Mouse (Mus musculus): ENCODE results near the gene Tmem189. TPM values are rescaled to one million over a fixed set of nuclear protein-coding genes. Genes with fewer than 3 reads are reported as not detected.

Gene Tmem189
- polyA plus RNA-seq, 1 experiment, result 11.7 TPM

DNA sequence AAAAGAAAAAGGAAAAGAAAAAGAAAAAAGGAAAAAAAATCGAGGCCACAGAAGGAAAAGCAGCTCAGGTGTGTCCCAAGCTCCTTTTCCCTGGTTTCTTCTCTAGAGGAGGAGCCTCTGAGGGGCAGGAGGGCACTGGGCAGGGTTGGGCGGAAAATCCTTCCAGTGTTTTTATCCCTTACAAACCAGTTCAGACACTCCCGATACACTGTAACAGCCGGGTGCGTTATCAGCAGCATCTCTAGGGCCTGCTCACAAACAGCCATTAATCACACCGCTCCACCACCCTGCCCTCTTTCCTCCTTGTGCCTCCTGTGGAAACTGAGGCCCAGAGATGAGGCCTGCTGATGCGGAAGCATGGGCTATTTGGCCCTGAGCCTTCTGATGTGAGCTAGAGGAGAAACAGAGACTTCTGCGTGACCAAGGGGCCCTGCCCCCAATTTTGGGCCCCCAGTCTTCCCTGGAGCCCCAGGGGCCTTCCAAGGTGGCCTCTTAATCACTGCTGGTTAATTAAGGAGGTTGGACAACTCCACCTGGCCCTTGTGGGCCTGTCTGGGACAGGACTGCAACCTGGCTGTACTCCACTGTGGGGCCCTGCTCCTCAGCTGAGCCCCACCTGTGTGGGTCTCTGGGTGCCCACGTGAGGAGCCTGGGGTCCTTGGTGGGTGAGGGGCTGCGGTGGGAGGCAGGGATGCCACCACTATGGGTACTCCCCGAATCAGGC lies 31.7 kb upstream of the Tmem189 start:
- peaks cover 3% of the 10 kb centered on the region; the same call in 1 of the 2 replicates for H3K27me3 ChIP-seq (ENCODE audit: control insufficient read depth)
- no peaks in the 10 kb centered on the region for H3K36me3 ChIP-seq (ENCODE audit: control insufficient read depth)

DNA sequence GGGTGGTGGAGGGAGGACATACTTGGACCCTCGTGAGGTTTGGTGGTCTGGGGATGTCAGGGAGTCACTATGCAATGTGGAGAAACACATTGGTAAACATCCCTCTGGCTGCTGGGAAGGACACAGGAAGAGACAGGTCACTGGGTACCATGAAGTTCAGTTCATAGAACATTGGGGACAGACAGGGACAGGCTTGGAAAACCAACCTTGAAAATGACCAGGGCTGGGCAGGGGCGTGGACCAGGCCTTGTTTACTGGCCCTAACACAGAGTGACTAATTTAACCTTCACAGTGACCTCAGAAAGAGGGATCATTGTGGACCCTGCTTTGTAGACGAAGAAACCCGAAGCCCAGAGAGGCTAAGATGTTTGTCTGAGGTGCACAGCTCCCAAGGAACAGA lies 29.9 kb upstream of the Tmem189 start:
- H3K36me3 ChIP-seq (ENCODE audit: control insufficient read depth), result no peaks in the 10 kb centered on the region
- TF ChIP-seq TAL1 (IDR thresholded peaks at IDR 0.05; ENCODE audit: low read length), result no peak
- TF ChIP-seq GATA1 (IDR thresholded peaks at IDR 0.05; ENCODE audit: low read length), result no peak
- H3K9me3 ChIP-seq (ENCODE audit: control insufficient read depth, low read length), result no peaks in the 10 kb centered on the region
- H3K4me3 ChIP-seq (replicated peaks), result no peak overlapping the region
- H3K4me1 ChIP-seq (ENCODE audit: control insufficient read depth), result no peaks in the 10 kb centered on the region
- peaks cover 3% of the 10 kb centered on the region; the same call in 1 of the 2 replicates for H3K27me3 ChIP-seq (ENCODE audit: control insufficient read depth)

More for the DNA sequence above, 31.7 kb upstream of the Tmem189 start:
- H3K4me1 ChIP-seq (ENCODE audit: control insufficient read depth), result no peaks in the 10 kb centered on the region
- H3K9me3 ChIP-seq (ENCODE audit: control insufficient read depth, low read length), result no peaks in the 10 kb centered on the region
- no peak overlapping the region for H3K4me3 ChIP-seq (replicated peaks)
- TF ChIP-seq TAL1 (IDR thresholded peaks at IDR 0.05; ENCODE audit: low read length) (no peak), GATA1 (IDR thresholded peaks at IDR 0.05; ENCODE audit: low read length) (no peak)

DNA sequence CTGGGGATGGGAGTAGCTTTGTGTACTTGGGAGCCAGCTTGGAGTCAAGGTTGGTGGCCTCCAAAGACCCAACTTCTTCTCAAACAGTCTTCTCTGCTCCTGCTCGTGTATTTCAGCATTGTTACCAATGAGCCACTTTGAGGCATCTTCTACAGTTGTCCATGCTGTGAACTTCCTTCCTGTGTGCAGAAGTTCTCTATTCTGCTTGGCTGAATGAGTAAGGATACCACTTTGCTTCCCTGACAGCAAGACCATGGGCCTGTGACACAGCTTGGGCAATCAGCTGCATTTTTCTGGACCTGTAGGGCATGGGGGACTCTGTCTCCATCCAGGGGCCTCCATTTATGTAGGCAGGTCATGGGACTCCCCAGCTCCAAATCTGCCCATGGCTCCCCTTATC lies 27.6 kb upstream of the Tmem189 start:
- peaks cover 3% of the 10 kb centered on the region; the same call in 1 of the 2 replicates for H3K27me3 ChIP-seq (ENCODE audit: control insufficient read depth)
- no peak overlapping the region for H3K4me3 ChIP-seq (replicated peaks)
- no peaks in the 10 kb centered on the region for H3K36me3 ChIP-seq (ENCODE audit: control insufficient read depth)
- peaks cover 3% of the 10 kb centered on the region; the same call in 1 of the 2 replicates for H3K9me3 ChIP-seq (ENCODE audit: control insufficient read depth, low read length)
- no peak for TF ChIP-seq TAL1 (IDR thresholded peaks at IDR 0.05; ENCODE audit: low read length)
- TF ChIP-seq GATA1 (IDR thresholded peaks at IDR 0.05; ENCODE audit: low read length), result no peak
- 0 out of 2 replicates have a peak, but pooled peaks cover 2% of the 10 kb centered on the region for H3K4me1 ChIP-seq (ENCODE audit: control insufficient read depth)

GRCm38 (mm10) chr2:167715008-167715407 lies 25.4 kb upstream of the Tmem189 start:
- TF ChIP-seq GATA1 (IDR thresholded peaks at IDR 0.05; ENCODE audit: low read length) (no peak), TAL1 (IDR thresholded peaks at IDR 0.05; ENCODE audit: low read length) (no peak)
- Histone ChIP-seq H3K9me3 (ENCODE audit: control insufficient read depth, low read length) (peaks cover 3% of the 10 kb centered on the region; the same call in 1 of the 2 replicates), H3K4me3 (replicated peaks) (no peak overlapping the region), H3K4me1 (ENCODE audit: control insufficient read depth) (0 out of 2 replicates have a peak, but pooled peaks cover 2% of the 10 kb centered on the region), H3K36me3 (ENCODE audit: control insufficient read depth) (no peaks in the 10 kb centered on the region), H3K27me3 (ENCODE audit: control insufficient read depth) (no peaks in the 10 kb centered on the region)

DNA sequence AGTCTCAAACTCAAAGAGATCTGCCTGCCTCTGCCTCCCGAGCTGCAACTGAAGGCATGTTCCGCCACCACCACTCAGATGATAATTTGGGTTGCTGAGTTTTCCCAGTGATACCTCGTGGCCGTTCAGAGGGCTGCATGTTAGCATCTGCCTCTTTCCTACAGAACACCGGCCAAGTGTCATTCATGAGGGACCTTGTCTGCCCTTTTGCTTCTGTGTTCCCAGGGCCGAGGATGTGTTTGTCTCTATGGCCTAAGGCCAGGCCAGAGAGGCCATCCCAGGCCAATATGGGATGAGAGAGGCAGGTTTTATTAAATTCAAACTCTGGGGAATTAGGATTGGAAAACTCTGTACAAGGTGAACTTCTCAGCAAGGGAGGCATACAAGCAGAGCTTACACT lies 24.7 kb upstream of the Tmem189 start:
- Histone ChIP-seq H3K9me3 (ENCODE audit: control insufficient read depth, low read length) (peaks cover 3% of the 10 kb centered on the region; the same call in 1 of the 2 replicates), H3K27me3 (ENCODE audit: control insufficient read depth) (no peaks in the 10 kb centered on the region), H3K4me1 (ENCODE audit: control insufficient read depth) (0 out of 2 replicates have a peak, but pooled peaks cover 2% of the 10 kb centered on the region), H3K36me3 (ENCODE audit: control insufficient read depth) (no peaks in the 10 kb centered on the region), H3K4me3 (replicated peaks) (no peak overlapping the region)
- no peak for TF ChIP-seq GATA1 (IDR thresholded peaks at IDR 0.05; ENCODE audit: low read length)
- TF ChIP-seq TAL1 (IDR thresholded peaks at IDR 0.05; ENCODE audit: low read length), result no peak

- no peaks in the 10 kb centered on the region for H3K36me3 ChIP-seq (ENCODE audit: control insufficient read depth)
- peaks cover 3% of the 10 kb centered on the region; the same call in 1 of the 2 replicates for H3K9me3 ChIP-seq (ENCODE audit: control insufficient read depth, low read length)
- 0 out of 2 replicates have a peak, but pooled peaks cover 2% of the 10 kb centered on the region for H3K4me1 ChIP-seq (ENCODE audit: control insufficient read depth)
- H3K4me3 ChIP-seq (replicated peaks), result no peak overlapping the region
- TF ChIP-seq TAL1 (IDR thresholded peaks at IDR 0.05; ENCODE audit: low read length), result no peak
- no peak for TF ChIP-seq GATA1 (IDR thresholded peaks at IDR 0.05; ENCODE audit: low read length)
- no peaks in the 10 kb centered on the region for H3K27me3 ChIP-seq (ENCODE audit: control insufficient read depth)
These were observed 23.5 kb upstream of the Tmem189 start for GRCm38 (mm10) chr2:167712872-167713821.

DNA sequence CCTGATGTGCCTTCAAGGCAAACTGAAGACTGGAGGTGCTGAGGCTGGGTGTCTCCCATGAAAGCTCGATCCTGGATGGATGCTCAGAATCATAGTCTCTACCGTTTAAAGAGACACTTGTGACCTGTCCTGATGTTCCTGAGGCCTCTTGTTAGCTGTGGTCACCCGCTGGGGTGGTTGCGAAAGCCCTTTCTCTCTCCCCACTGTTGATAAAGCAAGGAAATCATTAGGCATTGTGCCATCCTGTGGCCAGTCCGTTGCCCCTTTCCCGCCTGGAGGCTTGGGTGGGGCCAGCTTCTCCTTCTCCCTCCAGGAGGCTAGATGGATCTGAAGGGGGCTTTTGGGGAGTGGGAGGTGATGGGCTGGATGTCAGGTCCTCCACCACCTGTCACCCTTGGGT lies 21.0 kb upstream of the Tmem189 start:
- Histone ChIP-seq H3K9me3 (ENCODE audit: control insufficient read depth, low read length) (peaks cover 3% of the 10 kb centered on the region; the same call in 1 of the 2 replicates), H3K36me3 (ENCODE audit: control insufficient read depth) (no peaks in the 10 kb centered on the region), H3K27me3 (ENCODE audit: control insufficient read depth) (no peaks in the 10 kb centered on the region), H3K4me3 (replicated peaks) (no peak overlapping the region), H3K4me1 (ENCODE audit: control insufficient read depth) (0 out of 2 replicates have a peak, but pooled peaks cover 2% of the 10 kb centered on the region)
- TF ChIP-seq TAL1 (IDR thresholded peaks at IDR 0.05; ENCODE audit: low read length), result no peak
- TF ChIP-seq GATA1 (IDR thresholded peaks at IDR 0.05; ENCODE audit: low read length), result no peak

DNA sequence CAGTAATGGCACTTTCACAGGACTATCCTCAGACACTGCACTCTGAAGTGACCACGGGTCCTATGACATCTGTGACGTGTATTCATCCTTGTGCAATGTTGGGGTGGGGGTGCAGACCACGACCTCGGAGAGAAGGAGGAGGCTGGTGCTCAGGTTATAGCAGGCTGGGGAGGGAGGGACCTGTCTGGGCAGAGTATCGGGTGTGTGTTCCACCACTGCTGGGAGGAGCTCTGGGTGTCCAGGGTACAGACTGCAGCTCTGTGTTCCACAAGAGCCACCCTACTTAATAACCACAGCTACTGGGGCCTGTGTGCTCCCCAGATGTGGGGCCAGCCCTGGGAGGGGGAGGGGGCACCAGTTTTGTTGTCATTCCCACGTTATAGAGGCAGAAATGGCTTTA lies 20.3 kb upstream of the Tmem189 start:
- Histone ChIP-seq H3K4me1 (ENCODE audit: control insufficient read depth) (0 out of 2 replicates have a peak, but pooled peaks cover 2% of the 10 kb centered on the region), H3K9me3 (ENCODE audit: control insufficient read depth, low read length) (peaks cover 3% of the 10 kb centered on the region; the same call in 1 of the 2 replicates), H3K27me3 (ENCODE audit: control insufficient read depth) (no peaks in the 10 kb centered on the region), H3K36me3 (ENCODE audit: control insufficient read depth) (no peaks in the 10 kb centered on the region), H3K4me3 (replicated peaks) (no peak overlapping the region)
- TF ChIP-seq GATA1 (IDR thresholded peaks at IDR 0.05; ENCODE audit: low read length) (no peak), TAL1 (IDR thresholded peaks at IDR 0.05; ENCODE audit: low read length) (no peak)
